27 mouse cellular contexts compared by ENCODE assay signal in the genomic region with DNA sequence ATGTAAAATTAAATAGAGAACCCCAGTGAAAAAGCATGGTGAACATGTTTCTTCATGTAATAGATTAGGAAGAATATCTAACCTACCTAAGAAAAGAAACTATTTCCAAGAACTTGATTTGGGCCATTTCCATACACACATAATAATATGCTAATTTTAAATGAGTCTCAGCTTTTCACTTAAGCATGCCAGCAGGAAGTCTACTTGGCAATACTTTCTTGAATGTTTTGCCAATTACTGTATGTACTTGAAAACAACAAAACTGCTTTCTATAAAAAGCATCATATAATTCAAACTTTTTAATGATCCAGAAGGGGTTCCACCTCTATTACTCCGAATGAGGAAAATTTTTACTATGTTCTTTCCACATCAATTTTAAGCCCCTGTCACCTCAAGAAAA.
"Had no signal": no experiment of that assay in that cellular context is flagged by ENCODE, and none has a peak within 500 bp of the region (broad histone marks: within the 10 kb centered on the region; RNA-seq: fewer than 3 reads in every experiment).

No protein-coding gene starts in this region.

- H3K27me3 ChIP-seq: heart, embryonic 13.5 days; heart, embryonic 15.5 days; hindbrain, embryonic 13.5 days; hindbrain, embryonic 15.5 days; kidney, embryonic 15.5 days; limb, embryonic 13.5 days; limb, embryonic 15.5 days; liver, embryonic 12.5 days had no signal

- H3K27ac ChIP-seq: heart, adult 2 months; heart, embryonic 13.5 days; heart, embryonic 15.5 days; hindbrain, embryonic 13.5 days; hindbrain, embryonic 15.5 days; hindbrain, postnatal 0 days; kidney, embryonic 15.5 days; layer of hippocampus, adult 2 months; limb, embryonic 13.5 days; limb, embryonic 15.5 days; liver, embryonic 12.5 days; liver, embryonic 14.5 days had no signal

- H3K9me3 ChIP-seq: heart, embryonic 13.5 days; heart, embryonic 15.5 days; hindbrain, embryonic 13.5 days; hindbrain, embryonic 15.5 days; kidney, embryonic 15.5 days; limb, embryonic 13.5 days; limb, embryonic 15.5 days; liver, embryonic 12.5 days had no signal

- H3K36me3 ChIP-seq: heart, embryonic 13.5 days; heart, embryonic 15.5 days; hindbrain, embryonic 13.5 days; hindbrain, embryonic 15.5 days; kidney, embryonic 15.5 days; limb, embryonic 13.5 days; limb, embryonic 15.5 days; liver, embryonic 12.5 days had no signal

- H3K4me2 ChIP-seq: heart, embryonic 11.5 days; heart, embryonic 13.5 days; heart, embryonic 15.5 days; hindbrain, embryonic 13.5 days; hindbrain, embryonic 15.5 days; kidney, embryonic 15.5 days; limb, embryonic 13.5 days; limb, embryonic 15.5 days; liver, embryonic 12.5 days had no signal

- DNase-seq: gastrocnemius, postnatal 14 days; gastrocnemius, postnatal 36 days; heart, adult 11 months; heart, adult 2 months; heart, postnatal 14 days; heart, postnatal 36 days; kidney, adult 11 months; kidney, adult 2 months; kidney, adult 9 months; kidney, postnatal 10 days; kidney, postnatal 25 days; kidney, postnatal 4 days; layer of hippocampus, postnatal 36 days; left cerebral cortex, postnatal 4 days had no signal

- ATAC-seq: hindbrain, postnatal 0 days; intestine, embryonic 16.5 days; liver, embryonic 12.5 days had no signal

- H3K4me3 ChIP-seq: heart, adult 2 months; heart, embryonic 13.5 days; heart, embryonic 15.5 days; hindbrain, embryonic 13.5 days; hindbrain, embryonic 15.5 days; kidney, embryonic 15.5 days; layer of hippocampus, adult 2 months; limb, embryonic 13.5 days; limb, embryonic 15.5 days; liver, embryonic 12.5 days had no signal

- H3K9ac ChIP-seq: heart, embryonic 13.5 days; heart, embryonic 15.5 days; hindbrain, embryonic 13.5 days; hindbrain, embryonic 15.5 days; kidney, embryonic 15.5 days; limb, embryonic 13.5 days; limb, embryonic 15.5 days; liver, embryonic 12.5 days; liver, embryonic 14.5 days had no signal

- H3K4me1 ChIP-seq: heart, embryonic 13.5 days; heart, embryonic 15.5 days; hindbrain, embryonic 13.5 days; hindbrain, embryonic 15.5 days; kidney, embryonic 15.5 days; limb, embryonic 13.5 days; limb, embryonic 15.5 days; liver, embryonic 12.5 days had no signal
